Mouse (Mus musculus) cortical plate, adult 2 months (tissue): ENCODE results near the gene Kcnb1.

ENCODE experiments used
- CTCF ChIP-seq: fragments of 200-500 bp; IDR thresholded peaks from 2 replicates; pipeline ENCODE4 v1.5.1; 2011; ENCODE audit warnings: mild to moderate bottlenecking, control low read depth, low read length; ENCODE audit not compliant: insufficient read depth; ENCODE audit errors: extremely low read depth
- POLR2A ChIP-seq: fragments of 200-500 bp; IDR thresholded peaks from 2 replicates; pipeline ENCODE4 v1.6.1; 2011; ENCODE audit warnings: mild to moderate bottlenecking, low read length, control low read depth; ENCODE audit not compliant: insufficient read depth; ENCODE audit errors: extremely low read depth

GRCm38 (mm10) chr2:167066031-167066430 is 123.9 kb downstream of the Kcnb1 start:
- TF ChIP-seq CTCF (no peak), POLR2A (no peak)
